Mouse (Mus musculus) adrenal gland, postnatal 25 days (tissue): ENCODE measurements around the gene St3gal5. TPM values are rescaled to one million over a fixed set of nuclear protein-coding genes. Genes with fewer than 3 reads are reported as not detected.

ENCODE experiments used
- total RNA-seq: library from RNA; stranded (reverse); gene quantifications from 2 replicates; pipeline ENCODE4 v1.2.3, GENCODE M21; 2021

St3gal5 gene
- total RNA-seq, 1 experiment from 2014 or later, result 102 TPM

Other genes with a start within 250 kb of the St3gal5 start
- 107 and 108 TPM in 2 replicates for gene Ptcd3, start 188.8 kb upstream of the St3gal5 start, total RNA-seq
- 75.1 and 76.9 TPM in 2 replicates for gene Polr1a, start 188.5 kb upstream of the St3gal5 start, total RNA-seq
- 2.2 and 3.3 TPM in 2 replicates for gene Atoh8, start 138.0 kb downstream of the St3gal5 start, total RNA-seq
- gene Sftpb, start 207.0 kb downstream of the St3gal5 start, total RNA-seq, result not detected in 2 replicates
- gene Usp39, start 247.6 kb downstream of the St3gal5 start, total RNA-seq, result 29.2 and 30.1 TPM in 2 replicates
- 35.5 and 38.8 TPM in 2 replicates for gene 0610030E20Rik, start 249.7 kb downstream of the St3gal5 start, total RNA-seq